Mouse (Mus musculus): ENCODE data around the gene Slc6a6.

The Slc6a6 gene

DNA sequence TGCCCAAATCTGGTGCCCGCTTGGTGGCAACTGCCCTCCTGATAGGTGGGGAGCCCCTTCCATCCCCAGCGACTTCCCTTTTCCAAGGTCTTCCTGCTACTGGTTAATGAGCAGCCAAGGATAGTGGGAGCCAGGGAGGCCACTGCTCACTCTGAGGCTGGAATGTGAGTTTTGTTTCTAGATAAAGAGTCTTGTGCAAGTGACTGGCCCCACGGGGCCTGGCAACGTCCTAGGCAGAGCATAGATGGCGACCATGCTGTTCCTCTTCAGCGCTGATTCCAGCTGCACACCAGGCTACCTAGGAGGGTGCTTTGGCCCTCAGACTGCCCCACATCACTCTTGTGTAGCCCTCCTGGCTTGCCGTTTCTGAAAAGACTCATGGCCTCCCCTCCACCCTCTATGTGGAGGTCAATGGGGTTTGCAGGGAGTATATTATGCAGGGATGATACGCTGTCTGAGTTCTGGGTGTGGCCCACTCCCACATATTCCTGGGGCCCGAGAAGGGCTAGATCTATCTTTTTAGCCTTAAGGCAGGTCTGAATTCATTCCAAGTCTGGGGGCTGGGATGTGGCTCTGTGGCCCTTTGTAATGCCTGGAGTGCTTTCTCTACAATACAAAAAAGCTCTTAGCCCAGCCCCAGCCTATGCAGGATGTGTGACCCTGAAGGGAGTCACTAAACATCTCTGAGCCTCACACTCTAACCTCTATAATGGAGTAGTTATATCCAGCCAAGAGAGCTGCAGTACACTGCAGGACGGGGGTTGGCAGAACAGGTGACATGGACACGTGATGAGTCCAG is 17.2 kb downstream of the Slc6a6 start:
- DNase-seq (ENCODE audit: extremely low spot score): no peak

- DNase-seq (ENCODE audit: extremely low spot score): no peak
These were observed 19.6 kb downstream of the Slc6a6 start for GRCm38 (mm10) chr6:91703459-91703858.

DNA sequence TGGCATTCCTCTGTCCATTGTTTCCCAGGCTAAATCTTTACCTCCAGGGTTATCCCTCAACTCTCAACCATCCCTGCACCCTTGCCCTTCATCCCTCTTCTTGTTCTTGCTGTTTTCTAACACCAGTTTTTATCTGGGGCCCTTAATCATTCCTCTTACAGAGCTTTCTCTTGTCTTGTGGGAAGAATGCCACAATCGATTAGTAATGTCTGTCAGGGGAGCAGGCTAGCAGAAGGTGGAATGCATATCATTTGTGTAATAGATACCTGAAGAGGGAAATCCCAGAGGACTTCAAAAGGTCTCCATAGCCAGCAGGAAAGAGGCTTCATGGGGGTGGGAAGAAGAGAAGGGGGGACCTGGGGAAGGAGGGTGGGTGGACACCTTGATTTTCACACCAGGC is 20.6 kb downstream of the Slc6a6 start:
- DNase-seq (ENCODE audit: extremely low spot score): no peak

- no peak for DNase-seq (ENCODE audit: extremely low spot score)
These were observed 21.8 kb downstream of the Slc6a6 start for GRCm38 (mm10) chr6:91705651-91706050.

DNA sequence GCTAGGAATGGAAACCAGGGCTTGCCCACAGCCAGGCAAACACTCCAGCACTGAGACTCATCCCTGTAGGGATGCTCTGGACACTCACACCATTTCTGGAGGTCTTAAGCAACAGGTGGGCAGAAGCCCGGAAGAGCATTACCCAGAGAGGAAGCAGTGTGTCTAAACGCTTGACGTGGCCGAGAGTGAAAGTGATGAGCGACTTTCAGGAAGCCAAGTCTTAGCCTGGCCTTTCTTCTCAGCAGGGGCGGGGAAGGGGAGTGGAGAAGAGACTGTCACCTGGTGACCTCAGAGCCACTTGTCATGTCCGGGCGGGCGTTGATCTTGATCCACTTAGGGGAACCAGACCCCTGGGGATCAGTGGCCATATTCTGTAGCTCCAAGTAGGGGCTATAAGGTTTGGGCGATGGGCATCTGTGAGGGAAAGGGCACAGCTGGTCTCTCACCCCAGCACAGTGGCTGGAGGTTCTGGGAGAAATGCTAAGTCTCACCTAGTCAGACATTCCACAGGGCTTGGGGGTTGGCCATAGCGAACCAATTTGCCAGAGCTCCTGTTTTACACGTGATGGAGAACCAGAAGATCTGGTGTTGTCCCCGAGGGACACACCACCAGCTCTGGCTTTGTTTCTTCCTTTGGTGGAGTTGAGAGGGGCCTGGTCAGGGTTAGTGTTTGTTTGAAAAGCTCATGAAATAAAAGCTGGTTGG is 22.4 kb downstream of the Slc6a6 start:
- no peak for DNase-seq (ENCODE audit: extremely low spot score)

DNA sequence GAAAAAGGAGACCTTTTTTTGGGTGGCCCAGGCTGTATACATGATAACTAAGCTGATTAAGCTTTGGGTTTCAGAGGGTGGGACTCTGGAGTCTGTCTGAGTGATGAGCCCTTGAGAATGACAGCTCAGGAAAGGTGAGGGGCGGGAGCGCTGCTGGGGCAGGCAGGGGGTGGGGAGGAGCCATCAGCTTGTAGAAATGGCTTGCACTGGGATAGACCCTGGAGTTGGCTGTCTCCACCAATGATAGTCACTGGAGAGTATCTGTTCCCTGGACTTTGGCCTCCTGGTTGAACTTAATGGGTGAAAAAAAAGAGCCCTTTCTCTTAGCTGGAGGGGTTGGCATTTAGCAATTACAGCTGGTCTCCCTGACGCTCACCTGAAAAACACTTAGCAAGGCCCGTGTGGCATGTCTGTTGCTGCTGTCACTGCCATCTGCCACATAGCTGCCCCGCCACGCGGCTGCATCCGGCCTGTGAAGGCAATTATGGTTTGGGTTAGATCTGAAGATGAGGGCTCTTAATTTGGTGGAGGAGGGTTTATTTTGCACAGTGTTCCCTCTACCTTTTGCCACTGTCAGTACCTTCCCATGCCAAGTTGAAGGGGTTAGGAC is 23.5 kb downstream of the Slc6a6 start:
- no peak for DNase-seq (ENCODE audit: extremely low spot score)

GRCm38 (mm10) chr6:91707886-91708564 is 24.2 kb downstream of the Slc6a6 start:
- DNase-seq (ENCODE audit: extremely low spot score): no peak

DNA sequence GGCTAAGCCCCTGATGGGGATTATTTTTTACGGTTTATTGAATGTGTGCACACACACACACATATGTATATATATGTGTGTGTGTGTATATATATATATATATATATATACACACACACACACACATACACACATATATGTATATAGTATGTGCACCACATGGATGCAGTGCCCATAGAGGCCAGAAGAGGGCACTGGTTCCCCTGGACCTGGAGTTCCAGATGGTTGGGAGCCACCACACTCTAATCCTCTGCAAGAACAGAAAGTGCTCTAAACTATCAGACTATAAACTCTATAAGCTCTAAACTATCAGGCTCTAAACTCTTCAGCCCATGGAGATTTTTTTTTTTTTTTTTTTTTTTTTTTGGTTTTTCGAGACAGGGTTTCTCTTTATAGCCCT is 25.1 kb downstream of the Slc6a6 start:
- DNase-seq (ENCODE audit: extremely low spot score): no peak

- no peak for DNase-seq (ENCODE audit: extremely low spot score)
These were observed 26.6 kb downstream of the Slc6a6 start for GRCm38 (mm10) chr6:91710345-91710930.

DNA sequence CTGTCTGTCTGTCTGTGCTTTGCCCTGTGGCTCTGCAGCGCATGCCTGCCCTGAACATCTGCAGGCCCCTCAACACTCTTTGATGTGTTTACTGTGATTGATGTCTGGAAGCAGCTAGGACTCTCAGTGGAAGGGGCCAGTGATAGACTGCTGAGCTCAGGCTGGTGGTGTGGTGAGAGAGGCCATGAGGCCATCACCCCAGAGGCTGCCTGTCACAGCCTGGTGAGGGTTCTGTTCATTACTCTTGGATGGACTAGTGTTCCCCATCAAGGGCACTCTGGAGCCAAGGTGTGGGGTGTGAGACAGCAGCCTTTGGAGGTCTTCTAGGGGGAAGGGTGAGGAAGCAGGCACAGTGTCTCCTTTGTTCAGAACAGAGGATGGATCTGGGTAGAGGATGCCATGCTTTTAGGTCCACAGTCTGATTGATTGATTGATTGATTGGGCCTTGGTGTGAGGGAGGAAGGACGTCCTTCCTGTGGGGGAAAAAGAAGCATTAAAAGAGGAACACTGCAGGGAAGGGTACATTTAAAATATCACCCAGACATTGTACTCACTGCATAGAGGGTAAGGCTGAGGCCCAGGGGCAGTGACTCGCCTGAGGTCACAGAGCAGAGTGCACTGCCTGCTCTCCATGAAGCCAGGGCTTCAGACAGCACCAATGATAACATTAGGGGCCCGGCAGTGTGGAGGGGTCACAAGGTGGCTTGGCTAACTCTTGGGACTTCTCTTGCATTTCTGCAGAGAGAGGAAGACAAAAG is 28.4 kb downstream of the Slc6a6 start:
- peak; percentile 57 for DNase-seq (ENCODE audit: extremely low spot score)

GRCm38 (mm10) chr6:91712855-91713331 is 29.0 kb downstream of the Slc6a6 start:
- DNase-seq (ENCODE audit: extremely low spot score): peak; percentile 84

DNA sequence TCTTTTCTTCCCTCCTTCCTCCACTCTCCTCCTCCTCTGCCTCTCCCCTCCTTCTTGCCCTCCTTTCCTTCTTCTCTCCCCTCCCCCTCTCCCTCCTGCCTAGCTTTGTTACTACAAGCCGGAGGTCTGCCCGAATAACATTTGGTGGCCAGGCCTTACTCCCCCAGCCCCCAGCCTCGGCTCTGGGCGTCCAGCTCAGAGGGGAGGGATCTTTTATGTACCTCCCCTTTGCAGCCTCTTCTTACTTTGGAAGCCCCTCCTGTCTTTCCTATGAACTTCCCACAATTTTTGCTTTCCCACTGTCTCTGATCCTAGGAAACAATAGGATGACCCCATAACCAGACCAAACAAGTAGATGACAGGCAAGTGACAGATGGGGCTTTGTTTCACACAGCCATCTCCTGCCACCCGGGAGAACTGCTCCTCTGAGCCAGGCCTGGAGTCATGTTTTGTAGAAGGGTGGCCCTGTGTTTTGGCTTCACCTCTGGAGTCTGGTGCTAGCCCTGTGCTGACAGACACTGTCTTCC is 29.6 kb downstream of the Slc6a6 start:
- peak; percentile 76 for DNase-seq (ENCODE audit: extremely low spot score)

GRCm38 (mm10) chr6:91715023-91715422 is 31.2 kb downstream of the Slc6a6 start:
- no peak for DNase-seq (ENCODE audit: extremely low spot score)

DNA sequence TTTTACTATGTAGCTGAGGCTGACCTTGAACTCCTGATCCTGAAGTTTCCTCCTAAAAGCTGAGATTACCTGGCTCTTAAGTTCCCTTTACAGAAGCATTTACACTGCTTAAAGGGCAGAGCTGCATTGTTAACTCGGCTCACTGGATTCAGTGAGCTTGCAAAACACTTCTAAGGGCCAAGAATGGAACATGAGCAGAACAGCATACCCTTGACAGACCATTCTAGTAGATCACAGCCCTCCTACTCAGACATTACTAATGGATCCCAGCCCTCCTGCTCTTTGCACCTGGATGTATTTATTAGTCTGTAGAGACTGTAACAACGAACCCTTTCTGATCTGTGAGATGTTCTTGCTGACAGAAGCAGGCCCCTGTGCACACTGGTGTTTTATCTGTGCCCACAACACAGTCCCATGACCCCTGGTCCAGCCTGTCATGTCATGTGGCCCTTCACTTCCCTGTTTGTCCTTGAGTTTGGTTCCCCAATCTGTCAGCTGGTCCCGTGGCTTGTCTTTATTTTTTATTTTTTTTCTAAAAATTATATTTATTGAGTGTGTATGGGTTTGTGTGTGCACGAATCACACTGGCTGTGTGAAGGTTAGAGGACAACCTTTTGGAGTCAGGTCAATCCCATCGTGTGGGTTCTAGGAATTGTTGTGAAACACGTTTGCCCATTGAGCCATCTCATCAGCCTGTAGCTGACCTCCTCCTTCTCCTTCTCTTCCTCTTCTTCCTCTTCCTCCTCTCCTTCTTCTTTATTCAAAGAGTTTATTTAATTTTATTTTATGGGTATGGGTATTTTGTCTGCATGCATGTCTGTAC is 32.3 kb downstream of the Slc6a6 start:
- no peak for DNase-seq (ENCODE audit: extremely low spot score)

DNA sequence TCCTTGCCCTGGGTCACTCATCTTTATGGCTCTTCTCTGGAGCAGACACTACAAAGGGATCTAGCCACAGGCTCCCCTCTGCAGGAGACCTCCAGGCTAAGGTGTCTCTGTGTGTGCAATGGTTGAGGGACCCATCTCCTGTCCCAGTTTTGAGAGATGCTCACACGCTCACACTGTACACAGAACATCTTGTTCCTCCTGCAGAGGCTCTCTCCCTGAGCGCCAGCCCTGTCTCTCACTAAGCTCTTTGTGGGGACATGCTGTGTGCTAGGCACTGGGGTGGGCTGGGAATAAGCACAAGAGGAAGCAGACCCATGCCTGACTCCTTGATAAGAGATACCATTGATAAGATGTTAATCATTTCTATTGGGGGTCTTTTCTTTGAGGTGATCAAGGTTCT is 34.2 kb downstream of the Slc6a6 start:
- no peak for DNase-seq (ENCODE audit: extremely low spot score)

- DNase-seq (ENCODE audit: extremely low spot score): no peak
These were observed 34.8 kb downstream of the Slc6a6 start for GRCm38 (mm10) chr6:91718603-91719002.

GRCm38 (mm10) chr6:91719042-91719747 is 35.3 kb downstream of the Slc6a6 start:
- no peak for DNase-seq (ENCODE audit: extremely low spot score)

DNA sequence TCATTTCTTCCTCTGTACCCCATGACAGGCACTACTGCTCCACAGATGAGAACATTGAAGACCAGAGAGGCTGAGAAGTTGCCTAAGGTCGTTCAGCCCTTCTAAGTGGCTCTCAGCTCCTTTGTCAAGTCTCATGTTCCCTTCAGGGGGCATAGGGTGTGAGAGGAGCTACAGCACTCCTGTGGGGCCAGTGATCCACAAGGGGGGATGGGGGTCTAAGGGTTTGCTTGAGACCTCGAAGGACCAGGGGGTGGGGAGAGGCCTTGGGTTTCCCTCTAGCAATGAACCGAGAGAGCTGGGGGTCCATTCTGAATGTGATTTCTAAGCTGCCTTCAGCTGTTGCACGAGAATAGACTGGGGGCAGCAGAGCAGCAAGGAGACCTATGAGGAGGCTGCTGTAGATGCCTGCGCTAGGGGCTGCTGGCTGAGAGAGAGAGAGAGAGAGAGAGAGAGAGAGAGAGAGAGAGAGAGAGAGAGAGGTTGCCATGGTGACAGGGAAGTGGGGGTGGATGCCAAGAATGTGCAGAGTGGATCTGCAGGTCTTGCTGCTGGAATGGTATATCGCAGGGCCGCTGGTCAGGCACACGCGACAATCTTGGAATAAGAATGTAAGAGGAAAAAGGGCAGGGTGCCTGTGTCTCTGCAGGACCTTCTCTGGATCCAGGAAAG is 36.1 kb downstream of the Slc6a6 start:
- DNase-seq (ENCODE audit: extremely low spot score): peak; percentile 70

Data from embryo, embryonic 9.5 days (tissue).